Mouse (Mus musculus) duodenum, adult 2 months (tissue): ENCODE results near the gene Tgif2lx2. TPM values are rescaled to one million over a fixed set of nuclear protein-coding genes. Genes with fewer than 3 reads are reported as not detected.

Experiments used
- polyA plus RNA-seq: library from polyadenylated mRNA; depleted of rRNA; stranded (reverse); fragments of >200 nt; gene quantifications from 2 replicates; pipeline ENCODE4 v1.2.3, GENCODE M21; 2012; ENCODE audit warnings: low replicate concordance; rRNA removed

The Tgif2lx2 gene
- not detected in 2 replicates for polyA plus RNA-seq

DNA sequence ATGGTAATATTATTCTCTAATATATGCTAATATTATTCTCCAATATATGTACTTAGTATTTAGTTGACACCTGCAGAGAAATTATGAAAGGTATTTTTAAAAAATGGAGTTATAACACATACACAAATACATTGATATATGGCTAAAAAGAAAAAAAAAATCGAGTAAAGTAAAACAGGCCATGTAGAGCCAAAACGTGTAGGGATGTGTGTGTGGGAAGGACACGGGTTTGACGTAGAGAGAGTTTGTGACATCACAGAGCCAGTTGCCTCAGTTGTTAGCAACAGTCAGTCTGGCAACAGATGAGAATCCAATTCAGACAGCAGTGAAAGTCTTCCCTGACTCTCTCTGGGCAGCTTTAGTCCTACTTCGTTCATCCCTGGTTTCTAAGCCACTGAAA lies at the start of gene Tgif2lx2:
TSS of gene Tgif2lx2 (plus strand) at position 301 of the 400 bp plus-strand sequence.

Other genes with a start within 250 kb of the Tgif2lx2 start
- not detected in 2 replicates for gene Tgif2lx1, start 53.5 kb downstream of the Tgif2lx2 start, polyA plus RNA-seq